Mouse (Mus musculus) lung, adult 2 months (tissue): ENCODE measurements around the gene Cavin1. TPM values are rescaled to one million over a fixed set of nuclear protein-coding genes. Genes with fewer than 3 reads are reported as not detected.

Source experiments
- DNase-seq: peaks from one replicate; pipeline ENCODE4 v3.0.0; 2022
- H3K4me1 ChIP-seq: fragments of 200-500 bp; 2 replicates; pipeline ENCODE4 v1.6.1; 2011; ENCODE audit warnings: low read length; ENCODE audit not compliant: control insufficient read depth, insufficient read depth
- H3K4me3 ChIP-seq: fragments of 200-500 bp; replicated peaks from 2 replicates; pipeline ENCODE3; 2011; ENCODE audit warnings: low read depth, mild to moderate bottlenecking, control low read depth, low read length; ENCODE audit errors: extremely low read depth
- CTCF ChIP-seq: fragments of 200-500 bp; IDR thresholded peaks from 2 replicates; pipeline ENCODE4 v1.5.1; 2011; ENCODE audit warnings: mild to moderate bottlenecking, low read length, control low read depth; ENCODE audit not compliant: insufficient read depth
- POLR2A ChIP-seq: fragments of 200-500 bp; IDR thresholded peaks from 2 replicates; pipeline ENCODE4 v1.6.1; 2011; ENCODE audit warnings: low read depth, mild to moderate bottlenecking, control low read depth, low read length, borderline replicate concordance; ENCODE audit errors: extremely low read depth
- WGBS: fragments of 180-500 bp; shearing (Covaris S2); methylation state at CpG from one replicate; pipeline ENCODE4 v1.1.7; 2018; 5-methylcytosine and 5-hydroxymethylcytosine counted together
- polyA plus RNA-seq: library from polyadenylated mRNA; depleted of rRNA; stranded (reverse); fragments of >200 nt; gene quantifications from 2 replicates; pipeline ENCODE4 v1.2.3, GENCODE M21; 2012

Gene Cavin1
- polyA plus RNA-seq, 1 experiment = 270 TPM

GRCm38 (mm10) chr11:100958613-100959463 is 11.8 kb downstream of the Cavin1 start:
- WGBS = 55% methylated on average over 76 of the region's 76 CpGs
- TF ChIP-seq CTCF (no peak), POLR2A (no peak)
- Histone ChIP-seq H3K4me3 (no peak overlapping the region), H3K4me1 (peaks cover 43% of the 10 kb centered on the region)
- DNase-seq = peak; percentile 28

- no peak for TF ChIP-seq CTCF
- TF ChIP-seq POLR2A = no peak
- DNase-seq = no peak
- peaks cover 35% of the 10 kb centered on the region for H3K4me1 ChIP-seq
- no peak overlapping the region for H3K4me3 ChIP-seq
- WGBS = 32% methylated on average over 6 of the region's 6 CpGs
These were observed 12.7 kb downstream of the Cavin1 start for GRCm38 (mm10) chr11:100957915-100958469.

DNA sequence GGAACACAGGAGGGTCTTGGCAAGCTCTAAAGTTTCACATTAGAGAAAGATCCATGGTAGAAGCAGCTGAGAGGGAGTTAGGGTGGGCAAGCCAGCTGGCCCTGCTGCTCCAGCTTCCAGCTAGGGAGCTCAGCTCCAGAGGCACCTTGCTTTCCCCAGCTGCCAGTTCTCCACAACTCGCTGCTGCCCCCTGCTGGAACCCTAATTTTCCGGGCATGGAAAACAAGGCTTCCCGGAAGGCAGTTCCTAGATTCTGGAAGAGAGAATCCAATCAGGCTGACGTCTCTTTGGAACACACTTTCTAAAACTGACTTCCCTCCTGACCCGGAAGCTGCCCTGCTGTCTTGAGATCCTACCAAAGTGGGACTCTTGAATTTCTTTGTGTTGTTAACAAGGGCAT is 13.4 kb downstream of the Cavin1 start:
- peak; percentile 87 for TF ChIP-seq CTCF
- no peak for TF ChIP-seq POLR2A
- peak; percentile 93 for DNase-seq
- 5% methylated on average over 5 of the region's 5 CpGs for WGBS
- Histone ChIP-seq H3K4me3 (no peak overlapping the region), H3K4me1 (peaks cover 30% of the 10 kb centered on the region)

- Histone ChIP-seq H3K4me3 (no peak overlapping the region), H3K4me1 (peaks cover 4% of the 10 kb centered on the region)
- no peak for TF ChIP-seq POLR2A
- TF ChIP-seq CTCF = no peak
- 97% methylated on average over 1 of the region's 1 CpGs for WGBS
- DNase-seq = no peak
These were observed 21.1 kb downstream of the Cavin1 start for GRCm38 (mm10) chr11:100949540-100949939.

DNA sequence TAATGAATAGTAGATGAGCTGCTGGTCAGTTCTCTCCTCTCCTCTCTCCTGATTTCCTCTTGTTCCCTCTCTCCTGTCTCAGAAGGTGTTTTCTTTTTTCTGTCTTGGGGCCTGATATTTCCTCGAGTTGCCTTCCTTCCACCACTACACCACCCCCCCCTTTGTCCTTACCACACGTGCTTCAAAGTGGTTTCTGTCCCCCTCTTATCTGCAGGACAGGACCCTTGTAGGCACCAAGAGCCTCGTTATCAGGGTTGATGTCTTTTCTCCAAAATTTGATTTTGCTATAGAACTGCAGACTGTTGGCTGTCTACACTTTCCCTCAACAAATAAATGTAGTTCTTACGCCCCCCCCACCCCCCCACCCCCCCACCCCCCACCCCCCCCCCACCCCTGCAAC is 22.4 kb downstream of the Cavin1 start:
- Histone ChIP-seq H3K4me3 (no peak overlapping the region), H3K4me1 (peaks cover 4% of the 10 kb centered on the region)
- DNase-seq = no peak
- 34% methylated on average over 4 of the region's 4 CpGs for WGBS
- TF ChIP-seq CTCF (no peak), POLR2A (no peak)

DNA sequence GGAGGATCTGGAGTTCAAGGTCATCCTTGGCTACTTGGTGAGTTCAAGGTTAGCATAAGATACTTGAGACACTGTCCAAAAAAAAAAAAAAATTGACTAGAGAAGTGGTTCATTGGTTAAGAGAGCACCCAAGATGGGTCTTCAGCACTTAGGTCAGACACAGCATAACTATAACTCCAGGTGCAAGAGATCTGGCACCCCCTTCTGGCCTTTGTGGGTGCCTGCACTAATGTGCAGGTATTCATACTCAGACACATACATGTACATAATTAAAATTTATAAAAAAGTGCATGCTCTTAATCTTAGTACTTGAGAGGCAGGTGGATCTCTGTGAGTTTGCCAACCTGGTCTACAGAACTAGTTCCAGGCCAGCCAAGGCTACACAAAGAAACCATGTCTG is 23.1 kb downstream of the Cavin1 start:
- Histone ChIP-seq H3K4me3 (no peak overlapping the region), H3K4me1 (peaks cover 4% of the 10 kb centered on the region)
- no peak for DNase-seq
- TF ChIP-seq POLR2A (no peak), CTCF (peak; percentile 31; the same call in 1 of the 2 replicates)

GRCm38 (mm10) chr11:100946862-100947261 is 23.8 kb downstream of the Cavin1 start:
- H3K4me3 ChIP-seq = no peak overlapping the region
- TF ChIP-seq CTCF (no peak), POLR2A (no peak)
- no peak for DNase-seq
- 33% methylated on average over 4 of the region's 4 CpGs for whole genome bisulfite sequencing
- no peaks in the 10 kb centered on the region; the same call in 1 of the 2 replicates for H3K4me1 ChIP-seq

- H3K4me1 ChIP-seq = peaks cover 6% of the 10 kb centered on the region
- no peak for DNase-seq
- WGBS = 74% methylated on average over 1 of the region's 1 CpGs
- H3K4me3 ChIP-seq = no peak overlapping the region
- no peak for TF ChIP-seq POLR2A
- no peak for TF ChIP-seq CTCF
These were observed 28.3 kb downstream of the Cavin1 start for GRCm38 (mm10) chr11:100942388-100942787.

DNA sequence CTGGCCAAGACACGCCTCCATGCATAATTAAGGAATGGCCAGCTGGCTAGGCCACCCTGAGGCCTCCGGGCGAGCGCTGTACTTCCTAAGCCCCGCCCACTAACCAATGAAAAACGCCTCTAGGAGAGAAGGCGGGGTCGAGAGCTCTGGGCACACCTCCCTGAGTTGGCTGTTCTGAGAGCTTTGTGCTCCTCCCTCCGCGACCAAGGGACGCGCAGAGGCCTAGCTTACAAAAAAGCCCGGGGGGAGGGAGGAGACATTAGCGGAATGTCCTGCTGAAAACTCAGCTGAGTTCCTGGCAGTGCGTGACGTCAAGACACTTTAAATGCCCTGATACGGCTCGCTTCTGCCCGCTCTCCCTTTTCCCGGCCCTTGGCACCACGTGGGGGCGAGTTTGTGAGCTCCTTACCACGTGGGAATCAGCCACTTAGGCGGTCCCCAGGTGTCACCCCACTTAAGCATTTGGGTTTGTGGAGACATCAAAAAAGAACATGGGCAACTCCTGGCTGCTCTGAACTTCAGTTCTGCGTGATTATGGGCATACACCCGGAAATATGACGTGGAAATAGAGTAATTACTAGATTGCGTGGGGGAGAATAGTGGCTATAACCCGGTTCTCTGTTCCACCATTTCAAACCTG is 31.1 kb downstream of the Cavin1 start, which contains the start of gene Stat3:
Gene Stat3 (minus strand): TSS at position 29 of the 640 bp plus-strand sequence.
- TF ChIP-seq CTCF = no peak
- TF ChIP-seq POLR2A = peak; percentile 65; the same call in 1 of the 2 replicates
- peak; percentile 99 for DNase-seq
- Histone ChIP-seq H3K4me3 (peak within 1 kb of the TSS; percentile 92), H3K4me1 (peaks cover 28% of the 10 kb centered on the region)
- 0% methylated on average over 29 of the region's 29 CpGs for WGBS
